ENCODE assay signal across 9 mouse cellular contexts in the genomic region with DNA sequence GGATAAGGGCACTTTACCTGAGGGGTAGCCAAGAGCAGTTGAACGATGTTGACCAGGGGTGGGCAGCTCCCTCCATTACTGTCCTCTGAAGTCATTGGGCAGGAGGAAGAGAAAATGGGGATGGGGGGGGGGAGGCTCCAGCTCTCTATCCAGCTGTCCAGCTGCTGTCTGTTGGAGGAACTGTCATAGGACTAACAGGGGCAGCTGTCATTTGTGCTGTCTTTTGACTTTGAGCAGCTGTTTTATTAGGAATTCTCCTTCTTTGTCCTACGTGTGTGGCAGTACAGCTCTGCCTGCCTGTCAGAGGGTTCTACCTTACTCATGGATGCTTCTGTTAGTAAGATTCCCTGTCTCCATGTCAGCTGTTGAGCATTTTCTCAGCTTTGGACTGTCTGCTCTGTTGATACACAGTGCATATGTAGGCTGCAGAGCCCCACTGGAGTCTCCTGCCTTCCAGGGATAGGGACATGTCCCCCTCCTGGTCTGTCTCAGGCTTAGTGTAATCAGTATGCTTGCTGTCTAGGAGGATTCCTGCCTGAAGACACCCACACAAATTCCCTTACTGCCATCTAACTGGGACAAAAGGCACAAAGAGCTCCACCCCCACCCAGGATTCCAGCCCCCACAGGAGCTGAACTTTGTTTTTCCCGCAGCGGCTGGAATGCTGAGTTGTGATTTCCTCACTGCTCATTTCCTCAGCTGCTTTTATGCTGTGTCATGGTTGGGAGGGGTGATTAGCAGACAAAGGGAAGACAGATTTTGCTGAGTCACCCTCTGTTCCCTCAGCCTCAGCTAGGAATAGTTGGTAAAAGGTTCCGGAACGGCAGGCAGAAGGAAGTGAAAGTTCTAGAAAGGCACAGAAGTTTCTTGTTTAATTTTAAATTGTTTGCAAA. TPM values are rescaled to one million over a fixed set of nuclear protein-coding genes. Genes with fewer than 3 reads are reported as not detected.
A peak's percentile ranks its signal among the peaks of the same experiment; 100 is the strongest.
DNase-seq lines count a peak whose midpoint lies in the region; ATAC-seq and TF ChIP-seq lines count a peak whose summit lies in the region.
"Had no signal": no experiment of that assay in that cellular context is flagged by ENCODE, and none has a peak within 500 bp of the region (broad histone marks: within the 10 kb centered on the region; RNA-seq: fewer than 3 reads in every experiment).

No protein-coding gene starts in this region.

- peak overlapping the region; percentile 70 for H3K27ac ChIP-seq in liver, embryonic 16.5 days (ENCODE audit: low read length)
- no peak overlapping the region for H3K27ac ChIP-seq in neural tube, embryonic 12.5 days

- no peaks in the 10 kb centered on the region for H3K9me3 ChIP-seq in E14TG2a.4 (ENCODE audit: low read length)
- no peaks in the 10 kb centered on the region for H3K9me3 ChIP-seq in liver, embryonic 16.5 days (replicated peaks; ENCODE audit: control insufficient read depth, low read length)
- H3K9me3 ChIP-seq in neural tube, embryonic 12.5 days, result no peaks in the 10 kb centered on the region

- no peaks in the 10 kb centered on the region for H3K36me3 ChIP-seq in E14TG2a.4 (ENCODE audit: insufficient read depth, low read length)
- H3K36me3 ChIP-seq in liver, embryonic 16.5 days (ENCODE audit: control insufficient read depth, insufficient read depth), result no peaks in the 10 kb centered on the region
- no peaks in the 10 kb centered on the region for H3K36me3 ChIP-seq in neural tube, embryonic 12.5 days

- H3K9ac ChIP-seq in liver, embryonic 16.5 days (ENCODE audit: low read depth, low read length), result no peak overlapping the region
- H3K9ac ChIP-seq in neural tube, embryonic 12.5 days, result no peak overlapping the region

- H3K4me3 ChIP-seq in E14TG2a.4 (replicated peaks; ENCODE audit: low read length), result peak overlapping the region; percentile 30; the same call in 1 of the 2 replicates
- H3K4me3 ChIP-seq in liver, embryonic 16.5 days (ENCODE audit: low read depth, low read length), result peak overlapping the region; percentile 8; the same call in 1 of the 2 replicates
- no peak overlapping the region for H3K4me3 ChIP-seq in neural tube, embryonic 12.5 days
- H3K4me3 ChIP-seq: erythroblast, embryonic 14.5 days had no signal

- H3K4me1 ChIP-seq in E14TG2a.4 (replicated peaks; ENCODE audit: low read depth, low read length), result peaks cover 68% of the 10 kb centered on the region
- H3K4me1 ChIP-seq in liver, embryonic 16.5 days (ENCODE audit: control insufficient read depth, low read depth, low read length), result peaks cover 20% of the 10 kb centered on the region
- peaks cover 13% of the 10 kb centered on the region for H3K4me1 ChIP-seq in neural tube, embryonic 12.5 days

- peak overlapping the region; percentile 41 for H3K4me2 ChIP-seq in liver, embryonic 16.5 days (ENCODE audit: low read depth, low read length)
- peak overlapping the region; percentile 25; the same call in 1 of the 2 replicates for H3K4me2 ChIP-seq in neural tube, embryonic 12.5 days (replicated peaks)

- TF ChIP-seq CTCF in E14TG2a.4 (conservative IDR thresholded peaks at IDR 0.05; ENCODE audit: low read length), result no peak

- DNase-seq in adrenal gland, postnatal 36 days, result peak; percentile 75 to 86
- DNase-seq in heart, postnatal 36 days, result peak; percentile 67 to 76
- DNase-seq in layer of hippocampus, adult 18-20 months (ENCODE audit: low spot score in 2 of 2), result peak; percentile 73 to 88
- DNase-seq in urinary bladder, postnatal 4 days (ENCODE audit: low spot score in 2 of 2), result peak; percentile 72 to 78

- WGBS in liver, embryonic 16.5 days (ENCODE audit: insufficient replicate concordance), result 8% methylated on average over 6 of the region's 6 CpGs
- 29% methylated on average over 6 of the region's 6 CpGs for WGBS in neural tube, embryonic 12.5 days

- intact Hi-C loops in heart, postnatal 36 days (cut with DNase I), result no loop called here

- peaks cover 7% of the 10 kb centered on the region; the same call in 1 of the 2 replicates for H3K27me3 ChIP-seq in E14TG2a.4 (ENCODE audit: insufficient read depth, low read length)
- H3K27me3 ChIP-seq in liver, embryonic 16.5 days (ENCODE audit: control insufficient read depth, insufficient read depth, low read depth, low read length), result peaks cover 22% of the 10 kb centered on the region
- H3K27me3 ChIP-seq in neural tube, embryonic 12.5 days (replicated peaks), result no peaks in the 10 kb centered on the region

- peak; percentile 70 for ATAC-seq in frontal cortex, adult (ENCODE audit: low TSS enrichment)
- peak; percentile 64 for ATAC-seq in liver, embryonic 16.5 days (ENCODE audit: low read depth)
- ATAC-seq in neural tube, embryonic 12.5 days (ENCODE audit: low FRiP score, low read depth), result no peak

RNA-seq across cellular contexts. Expression of a gene that starts 4.2 kb away (rescaled TPM):
- total RNA-seq in adrenal gland, postnatal 36 days (2021), result 100 to 1,000 TPM in 1 of 2 experiments, 10 to 100 TPM in 1; 32.3 to 196 TPM
- total RNA-seq in heart, postnatal 36 days (2021), result 10 to 100 TPM; 12.1 to 21.6 TPM
- 1 to 10 TPM; 7.7 to 8.3 TPM for total RNA-seq in layer of hippocampus, adult 18-20 months (2021)
- 158 and 159 TPM in 2 replicates for polyA plus RNA-seq in liver, embryonic 16.5 days (2015; fragmentation: Nextera tagmentation; extraction: Ambion mirVana)
- 14.0 and 15.1 TPM in 2 replicates for polyA plus RNA-seq in neural tube, embryonic 12.5 days (2016; fragmentation: Nextera tagmentation; extraction: Ambion mirVana)

RNA-seq across cellular contexts. Expression of a gene that starts 20.1 kb away (rescaled TPM):
- total RNA-seq in adrenal gland, postnatal 36 days (2021), result 10 to 100 TPM; 12.7 to 14.2 TPM
- total RNA-seq in heart, postnatal 36 days (2021), result 1 to 10 TPM; 3.1 to 4.0 TPM
- 1 to 10 TPM; 5.2 to 5.7 TPM for total RNA-seq in layer of hippocampus, adult 18-20 months (2021)
- 130 and 137 TPM in 2 replicates for polyA plus RNA-seq in liver, embryonic 16.5 days (2015; fragmentation: Nextera tagmentation; extraction: Ambion mirVana)
- 109 and 112 TPM in 2 replicates for polyA plus RNA-seq in neural tube, embryonic 12.5 days (2016; fragmentation: Nextera tagmentation; extraction: Ambion mirVana)

RNA-seq across cellular contexts. Expression of a gene that starts 55.7 kb away (rescaled TPM):
- total RNA-seq in adrenal gland, postnatal 36 days (2021), result 10 to 100 TPM; 42.5 to 46.0 TPM
- total RNA-seq in heart, postnatal 36 days (2021), result 10 to 100 TPM; 60.7 to 71.3 TPM
- 10 to 100 TPM; 40.4 to 42.5 TPM for total RNA-seq in layer of hippocampus, adult 18-20 months (2021)
- 14.0 and 14.4 TPM in 2 replicates for polyA plus RNA-seq in liver, embryonic 16.5 days (2015; fragmentation: Nextera tagmentation; extraction: Ambion mirVana)
- polyA plus RNA-seq in neural tube, embryonic 12.5 days (2016; fragmentation: Nextera tagmentation; extraction: Ambion mirVana), result 32.1 and 32.7 TPM in 2 replicates
